9 mouse cellular contexts compared by ENCODE assay signal in the genomic region with DNA sequence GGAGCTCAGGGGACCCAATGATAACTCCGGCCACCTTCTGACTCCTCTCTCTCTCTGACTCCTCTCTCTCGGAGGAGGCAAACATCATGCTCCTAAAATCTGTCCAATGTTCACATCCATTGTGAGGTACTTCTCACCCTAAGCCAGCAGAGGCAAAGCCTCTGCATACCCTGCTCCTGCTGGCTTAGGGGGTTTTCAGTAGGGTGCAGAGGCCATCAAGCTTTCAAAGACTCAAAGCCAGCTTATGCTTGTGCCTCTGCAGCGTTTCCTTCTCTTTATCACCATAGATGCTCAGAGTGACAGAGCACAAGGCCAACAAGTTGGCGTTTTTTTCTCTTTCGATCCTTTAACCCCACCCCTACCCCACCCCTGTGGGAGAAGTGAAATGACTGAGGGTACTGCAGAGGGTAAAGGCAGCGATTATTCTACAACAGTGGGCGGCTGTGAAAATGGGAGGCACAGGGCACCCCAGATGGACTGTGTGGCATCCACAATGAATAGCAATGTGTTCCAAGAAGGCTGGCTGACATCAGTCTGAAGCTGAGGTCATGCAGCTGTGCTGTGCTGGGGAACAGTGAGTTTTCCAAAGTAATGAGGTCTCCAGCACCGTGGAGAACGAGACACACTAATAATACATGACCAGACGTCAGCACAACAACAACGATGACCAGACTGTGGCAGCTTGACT. TPM values are rescaled to one million over a fixed set of nuclear protein-coding genes. Genes with fewer than 3 reads are reported as not detected.
A peak's percentile ranks its signal among the peaks of the same experiment; 100 is the strongest.
DNase-seq lines count a peak whose midpoint lies in the region; ATAC-seq lines count a peak whose summit lies in the region.
"Had no signal": no experiment of that assay in that cellular context is flagged by ENCODE, and none has a peak within 500 bp of the region (broad histone marks: within the 10 kb centered on the region; RNA-seq: fewer than 3 reads in every experiment).

No protein-coding gene starts in this region.

- no peak overlapping the region for H3K4me3 ChIP-seq in heart, embryonic 12.5 days
- no peak overlapping the region for H3K4me3 ChIP-seq in limb, embryonic 13.5 days

- no peak overlapping the region for H3K4me2 ChIP-seq in heart, embryonic 12.5 days
- no peak overlapping the region for H3K4me2 ChIP-seq in limb, embryonic 13.5 days (replicated peaks)

- peak; percentile 95 for DNase-seq in heart, adult 11 months
- DNase-seq in heart, adult 8-10 months (ENCODE audit: low spot score): no peak
- DNase-seq in brain, adult 2 months (ENCODE audit: low read depth, low spot score): peak; percentile 90
- DNase-seq in right cerebral cortex, postnatal 4 days: no peak
- DNase-seq in adrenal gland, adult (ENCODE audit: inconsistent age in 2 of 2, low spot score in 1 of 2): no peak
- DNase-seq in kidney, adult 8-10 months: no peak

- no peaks in the 10 kb centered on the region for H3K27me3 ChIP-seq in heart, embryonic 12.5 days (replicated peaks)
- H3K27me3 ChIP-seq in limb, embryonic 13.5 days: no peaks in the 10 kb centered on the region

- peaks cover 73% of the 10 kb centered on the region for H3K36me3 ChIP-seq in heart, embryonic 12.5 days
- peaks cover 82% of the 10 kb centered on the region for H3K36me3 ChIP-seq in limb, embryonic 13.5 days

- 66% methylated on average over 11 of the region's 11 CpGs for WGBS in heart, embryonic 12.5 days
- WGBS in limb, embryonic 13.5 days: 66% methylated on average over 11 of the region's 11 CpGs

- peak overlapping the region; percentile 70 for H3K27ac ChIP-seq in heart, embryonic 12.5 days (ENCODE audit: poor library complexity, severe bottlenecking)
- peak overlapping the region; percentile 58 for H3K27ac ChIP-seq in limb, embryonic 13.5 days

- 0 out of 2 replicates have a peak overlapping the region, but pooled peaks have one; percentile 9 for H3K9ac ChIP-seq in heart, embryonic 12.5 days
- no peak overlapping the region for H3K9ac ChIP-seq in limb, embryonic 13.5 days

- H3K9me3 ChIP-seq in heart, embryonic 12.5 days (replicated peaks): no peaks in the 10 kb centered on the region; the same call in 1 of the 2 replicates
- no peaks in the 10 kb centered on the region for H3K9me3 ChIP-seq in limb, embryonic 13.5 days

- ATAC-seq in heart, embryonic 12.5 days (ENCODE audit: insufficient number of reproducible peaks, low FRiP score): no peak
- no peak for ATAC-seq in limb, embryonic 13.5 days (ENCODE audit: low FRiP score, low read depth)
- ATAC-seq: inflammation-experienced regulatory T-cells, adult 6 months had no signal

- peaks cover 41% of the 10 kb centered on the region for H3K4me1 ChIP-seq in heart, embryonic 12.5 days (replicated peaks)
- H3K4me1 ChIP-seq in limb, embryonic 13.5 days: peaks cover 22% of the 10 kb centered on the region

RNA-seq across cellular contexts. Expression of gene Ddc, which starts 34.3 kb away (rescaled TPM):
- 1 to 10 TPM in 2 of 4 experiments, under 1 TPM in 2; 0.66 to 1.2 (median 0.93) TPM for total RNA-seq in heart, adult 8-10 months (2022)
- 51.8 and 55.2 TPM in 2 replicates for polyA plus RNA-seq in heart, embryonic 12.5 days (2016; fragmentation: Nextera tagmentation; extraction: Ambion mirVana)
- 16.8 and 18.4 TPM in 2 replicates for polyA plus RNA-seq in limb, embryonic 13.5 days (2015; fragmentation: Nextera tagmentation; extraction: Ambion mirVana)

Comparison
In these comparisons a context has a peak if more than half of its experiments do, and no peak if none do; other contexts are left out.
1. DNase-seq: peak in heart, adult 11 months (single experiment) and brain, adult 2 months (single experiment); none in heart, adult 8-10 months (single experiment), right cerebral cortex, postnatal 4 days (single experiment), adrenal gland, adult (0 of 2) and kidney, adult 8-10 months (0 of 2).